ENCODE assay signal across 9 mouse cellular contexts in genomic region chr9:35038922-35039586, GRCm38 (mm10).
A peak's percentile ranks its signal among the peaks of the same experiment; 100 is the strongest.
DNase-seq lines count a peak whose midpoint lies in the region; ATAC-seq lines count a peak whose summit lies in the region.
"Had no signal": no experiment of that assay in that cellular context is flagged by ENCODE, and none has a peak within 500 bp of the region (broad histone marks: within the 10 kb centered on the region; RNA-seq: fewer than 3 reads in every experiment).

No protein-coding gene starts in this region.

- no peaks in the 10 kb centered on the region for H3K9me3 ChIP-seq in limb, embryonic 12.5 days
- no peaks in the 10 kb centered on the region for H3K9me3 ChIP-seq in limb, embryonic 10.5 days (replicated peaks)
- H3K9me3 ChIP-seq in embryonic facial prominence, embryonic 13.5 days: no peaks in the 10 kb centered on the region; the same call in 1 of the 2 replicates

- no peak for DNase-seq in limb, embryonic 10.5 days (ENCODE audit: low spot score)
- DNase-seq in kidney, adult 11 months: peak; percentile 49
- peak; percentile 45 for DNase-seq in lung, postnatal 14 days
- no peak for DNase-seq in thymus, postnatal 10 days (ENCODE audit: low spot score in 2 of 2)
- DNase-seq in urinary bladder, adult 18-20 months (ENCODE audit: low spot score in 2 of 2): no peak

- H3K4me2 ChIP-seq in limb, embryonic 12.5 days: no peak overlapping the region
- no peak overlapping the region for H3K4me2 ChIP-seq in embryonic facial prominence, embryonic 13.5 days

- no peaks in the 10 kb centered on the region for H3K36me3 ChIP-seq in limb, embryonic 12.5 days
- H3K36me3 ChIP-seq in limb, embryonic 10.5 days: no peaks in the 10 kb centered on the region
- H3K36me3 ChIP-seq in embryonic facial prominence, embryonic 13.5 days: no peaks in the 10 kb centered on the region

- H3K9ac ChIP-seq in limb, embryonic 12.5 days (replicated peaks): no peak overlapping the region
- no peak overlapping the region for H3K9ac ChIP-seq in embryonic facial prominence, embryonic 13.5 days

- H3K4me1 ChIP-seq in limb, embryonic 12.5 days (replicated peaks): peaks cover 11% of the 10 kb centered on the region
- H3K4me1 ChIP-seq in limb, embryonic 10.5 days: peaks cover 22% of the 10 kb centered on the region
- H3K4me1 ChIP-seq in embryonic facial prominence, embryonic 13.5 days: peaks cover 35% of the 10 kb centered on the region

- H3K4me3 ChIP-seq in limb, embryonic 12.5 days (replicated peaks): no peak overlapping the region
- no peak overlapping the region for H3K4me3 ChIP-seq in limb, embryonic 10.5 days
- no peak overlapping the region for H3K4me3 ChIP-seq in embryonic facial prominence, embryonic 13.5 days

- H3K27me3 ChIP-seq in limb, embryonic 12.5 days: no peaks in the 10 kb centered on the region
- H3K27me3 ChIP-seq in limb, embryonic 10.5 days (ENCODE audit: low read depth, poor library complexity, severe bottlenecking): 0 out of 2 replicates have a peak, but pooled peaks cover 4% of the 10 kb centered on the region
- 0 out of 2 replicates have a peak, but pooled peaks cover 5% of the 10 kb centered on the region for H3K27me3 ChIP-seq in embryonic facial prominence, embryonic 13.5 days
- H3K27me3 ChIP-seq: Patski had no signal

- peak overlapping the region; percentile 18; the same call in 1 of the 2 replicates for H3K27ac ChIP-seq in limb, embryonic 12.5 days
- H3K27ac ChIP-seq in limb, embryonic 10.5 days: no peak overlapping the region
- peak overlapping the region; percentile 41; the same call in 1 of the 2 replicates for H3K27ac ChIP-seq in embryonic facial prominence, embryonic 13.5 days

- WGBS in limb, embryonic 12.5 days: 81% methylated on average over 7 of the region's 7 CpGs
- 81% methylated on average over 7 of the region's 7 CpGs for WGBS in limb, embryonic 10.5 days
- 61% methylated on average over 7 of the region's 7 CpGs for WGBS in embryonic facial prominence, embryonic 13.5 days

- no peak for ATAC-seq in limb, embryonic 12.5 days (ENCODE audit: insufficient number of reproducible peaks, insufficient read depth, low FRiP score, low TSS enrichment, low read depth)
- ATAC-seq in embryonic facial prominence, embryonic 13.5 days (ENCODE audit: insufficient number of reproducible peaks, insufficient read depth, low FRiP score, low TSS enrichment, low read depth): no peak
- no peak for ATAC-seq in activated CD4-positive, CD25-positive, alpha-beta regulatory T cell, adult 4 months
- ATAC-seq: Patski had no signal

Comparison
In these comparisons a context has a peak if more than half of its experiments do, and no peak if none do; other contexts are left out.
1. DNase-seq: peak in kidney, adult 11 months (single experiment) and lung, postnatal 14 days (single experiment); none in limb, embryonic 10.5 days (single experiment), thymus, postnatal 10 days (0 of 2) and urinary bladder, adult 18-20 months (0 of 2).